ENCODE assay signal across 23 mouse cellular contexts in the genomic region with DNA sequence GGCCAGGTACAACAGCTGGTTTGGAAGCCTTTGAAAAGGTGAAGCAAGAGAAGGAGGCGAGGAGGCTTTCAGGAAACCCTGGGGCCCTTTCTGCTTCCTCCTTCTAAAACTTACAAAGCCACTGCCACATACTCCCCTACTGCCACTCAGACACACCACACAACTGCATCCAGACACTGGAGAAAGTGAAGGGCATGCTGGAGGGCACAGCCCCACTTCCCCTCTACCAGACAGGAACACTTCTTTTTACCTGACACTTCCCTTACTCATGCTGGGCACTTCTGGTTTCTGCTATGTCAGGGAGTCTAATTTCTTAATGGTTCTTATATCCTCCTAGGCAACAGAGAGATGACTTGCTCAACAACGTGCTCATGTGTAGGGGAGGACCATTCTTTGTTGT. TPM values are rescaled to one million over a fixed set of nuclear protein-coding genes. Genes with fewer than 3 reads are reported as not detected.
A peak's percentile ranks its signal among the peaks of the same experiment; 100 is the strongest.
DNase-seq lines count a peak whose midpoint lies in the region; ATAC-seq lines count a peak whose summit lies in the region.
"Had no signal": no experiment of that assay in that cellular context is flagged by ENCODE, and none has a peak within 500 bp of the region (broad histone marks: within the 10 kb centered on the region; RNA-seq: fewer than 3 reads in every experiment).

No protein-coding gene starts in this region.

- DNase-seq in 416B (ENCODE audit: low read depth) = peak; percentile 65
- DNase-seq in A20 (ENCODE audit: low read depth, low spot score) = peak; percentile 29
- DNase-seq in c-Kit-positive CD71-positive TER-119-positive erythroid progenitor cells, embryonic 14.5 days (ENCODE audit: low spot score) = no peak
- no peak for DNase-seq in right cerebral cortex, postnatal 25 days
- DNase-seq in thymus, postnatal 10 days (ENCODE audit: low spot score in 2 of 2) = no peak
- no peak for DNase-seq in adipocyte (ENCODE audit: low spot score)
- DNase-seq: adrenal gland, adult 2 months; adrenal gland, postnatal 36 days; cerebellum, adult 8-10 months; cerebellum, postnatal 25 days; gastrocnemius, postnatal 14 days; heart, adult 18-20 months; heart, postnatal 4 days; kidney, adult 11 months; kidney, postnatal 14 days; left cerebral cortex, postnatal 4 days; right cerebral cortex, postnatal 4 days; thymus, adult 2 months had no signal

- peak; percentile 84 for ATAC-seq in common myeloid progenitor, adult 5-6 weeks (replicated peaks; ENCODE audit: low read depth, poor library complexity, severe bottlenecking)
- ATAC-seq in megakaryocyte progenitor cell, adult 5-6 weeks (replicated peaks; ENCODE audit: poor library complexity) = peak; percentile 80
- ATAC-seq: forebrain, embryonic 14.5 days; inflammation-experienced regulatory T-cells, adult 6 months; midbrain, embryonic 16.5 days had no signal

RNA-seq across cellular contexts. Expression of a gene that starts 19.0 kb away (rescaled TPM):
- total RNA-seq in common myeloid progenitor, adult 5-6 weeks (2017) = 13.2 and 22.9 TPM in 2 replicates
- 33.6 and 39.1 TPM in 2 replicates for total RNA-seq in megakaryocyte progenitor cell, adult 5-6 weeks (2015)
- total RNA-seq in megakaryocyte progenitor cell, adult 5-6 weeks (2017) = 12.7 and 13.7 TPM in 2 replicates

RNA-seq across cellular contexts. Expression of a gene that starts 31.6 kb away (rescaled TPM):
- total RNA-seq in common myeloid progenitor, adult 5-6 weeks (2017) = not detected in 2 replicates
- total RNA-seq in megakaryocyte progenitor cell, adult 5-6 weeks (2015) = 0.02 TPM in 1 of 2 replicates, not detected in the other
- not detected in 2 replicates for total RNA-seq in megakaryocyte progenitor cell, adult 5-6 weeks (2017)
- total RNA-seq: adrenal gland, adult 2 months; adrenal gland, postnatal 36 days had no signal

Comparison
In these comparisons a context has a peak if more than half of its experiments do, and no peak if none do; other contexts are left out.
1. DNase-seq: peak in 416B (single experiment) and A20 (single experiment); none in c-Kit-positive CD71-positive TER-119-positive erythroid progenitor cells, embryonic 14.5 days (single experiment), right cerebral cortex, postnatal 25 days (single experiment), thymus, postnatal 10 days (0 of 2) and adipocyte (single experiment).